Mouse (Mus musculus): Measurements from ENCODE around the gene Tmprss6. TPM values are rescaled to one million over a fixed set of nuclear protein-coding genes. Genes with fewer than 3 reads are reported as not detected.

Gene Tmprss6
- total and polyA plus RNA-seq, 3 experiments = 0.11 TPM; not detected in 2

DNA sequence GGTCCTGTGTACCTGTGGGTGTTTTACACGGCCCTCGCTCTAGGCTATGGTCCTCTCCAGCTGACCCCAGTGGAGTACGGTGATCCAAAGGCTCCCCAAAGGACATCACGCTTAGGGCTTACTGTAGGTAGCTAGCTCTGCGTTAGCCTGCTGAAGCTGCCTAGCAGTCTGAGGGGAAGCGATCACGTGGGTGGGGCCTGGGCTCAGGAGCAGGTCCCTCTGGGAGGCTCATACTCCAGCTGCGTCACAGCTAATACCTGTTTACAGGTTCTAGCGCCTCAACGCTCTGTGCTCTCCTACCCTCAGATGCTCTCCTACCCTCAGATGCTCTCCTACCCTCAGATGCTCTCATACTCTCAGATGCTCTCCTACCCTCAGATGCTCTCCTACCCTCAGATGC lies 37.6 kb downstream of the Tmprss6 start:
- no peak for ATAC-seq (ENCODE audit: extremely low read depth, insufficient number of reproducible peaks, low FRiP score, poor library complexity, severe bottlenecking)
- H3K27me3 ChIP-seq (ENCODE audit: insufficient read depth, low read length) = peaks cover 96% of the 10 kb centered on the region
- TF ChIP-seq TAL1 (conservative IDR thresholded peaks at IDR 0.05; ENCODE audit: low read depth, low read length) (no peak), CTCF (IDR thresholded peaks at IDR 0.05; ENCODE audit: low read depth, low read length) (no peak), POLR2AphosphoS5 (IDR thresholded peaks at IDR 0.05; ENCODE audit: insufficient replicate concordance, low read depth, low read length) (no peak), GATA1 (IDR thresholded peaks at IDR 0.05; ENCODE audit: borderline replicate concordance, low read length) (no peak), GATA2 (IDR thresholded peaks at IDR 0.05; ENCODE audit: borderline replicate concordance, low read depth, low read length) (no peak)

DNA sequence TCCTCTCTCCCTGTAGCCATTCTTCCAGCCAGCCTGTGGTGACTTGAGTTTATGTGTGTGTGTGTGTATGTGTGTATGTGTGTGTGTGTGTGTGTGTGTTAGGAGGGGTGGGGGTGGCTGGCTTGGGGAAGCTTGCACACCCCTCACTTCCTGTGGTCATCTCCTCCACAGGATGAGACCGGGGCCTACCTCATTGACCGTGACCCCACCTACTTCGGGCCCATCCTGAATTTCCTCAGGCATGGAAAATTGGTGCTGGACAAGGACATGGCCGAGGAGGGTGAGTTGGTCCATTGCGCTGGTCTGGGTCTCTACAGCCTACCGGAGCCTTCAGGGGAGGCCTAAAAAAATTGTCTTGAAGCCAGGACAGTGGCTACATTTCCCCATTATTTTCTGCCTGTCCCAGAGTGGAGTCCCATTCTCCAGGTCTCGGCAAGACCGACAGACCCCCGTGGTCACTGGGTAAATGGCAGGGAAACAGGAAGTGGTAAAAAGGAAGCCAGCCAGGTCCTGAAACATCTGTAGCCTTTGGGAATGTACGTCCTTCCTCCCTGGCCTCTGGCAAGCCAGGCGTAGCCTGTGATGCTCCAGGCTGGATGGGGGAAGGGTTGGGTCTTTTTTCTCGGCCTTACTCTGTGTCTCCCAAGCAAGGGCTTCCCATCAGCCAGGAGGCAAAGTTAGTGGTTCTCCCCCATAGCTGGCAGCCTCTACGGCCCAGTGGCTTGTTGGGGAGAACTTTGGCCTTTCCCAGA lies 38.4 kb downstream of the Tmprss6 start:
- ATAC-seq (ENCODE audit: extremely low read depth, insufficient number of reproducible peaks, low FRiP score, poor library complexity, severe bottlenecking) (no peak), DNase-seq (ENCODE audit: low spot score) (no peak)
- Histone ChIP-seq H3K27me3 (ENCODE audit: insufficient read depth, low read length) (peaks cover 90% of the 10 kb centered on the region), H3K4me3 (ENCODE audit: low read depth, low read length) (no peak overlapping the region), H3K9me3 (replicated peaks) (no peaks in the 10 kb centered on the region), H3K36me3 (replicated peaks) (no peaks in the 10 kb centered on the region), H3K4me1 (ENCODE audit: insufficient read depth, low read depth, low read length) (peaks cover 7% of the 10 kb centered on the region; the same call in 1 of the 2 replicates)
- TF ChIP-seq GATA1 (IDR thresholded peaks at IDR 0.05; ENCODE audit: borderline replicate concordance, low read length) (no peak), CTCF (IDR thresholded peaks at IDR 0.05; ENCODE audit: low read depth, low read length) (no peak), POLR2AphosphoS5 (IDR thresholded peaks at IDR 0.05; ENCODE audit: insufficient replicate concordance, low read depth, low read length) (no peak), GATA2 (IDR thresholded peaks at IDR 0.05; ENCODE audit: borderline replicate concordance, low read depth, low read length) (no peak), TAL1 (conservative IDR thresholded peaks at IDR 0.05; ENCODE audit: low read depth, low read length) (no peak)

More for the DNA sequence above, 37.6 kb downstream of the Tmprss6 start:
- Histone ChIP-seq H3K4me3 (ENCODE audit: low read depth, low read length) (no peak overlapping the region), H3K4me1 (ENCODE audit: insufficient read depth, low read depth, low read length) (peaks cover 15% of the 10 kb centered on the region; the same call in 1 of the 2 replicates), H3K9me3 (replicated peaks) (no peaks in the 10 kb centered on the region), H3K36me3 (replicated peaks) (no peaks in the 10 kb centered on the region)
- DNase-seq (ENCODE audit: low spot score) = no peak

DNA sequence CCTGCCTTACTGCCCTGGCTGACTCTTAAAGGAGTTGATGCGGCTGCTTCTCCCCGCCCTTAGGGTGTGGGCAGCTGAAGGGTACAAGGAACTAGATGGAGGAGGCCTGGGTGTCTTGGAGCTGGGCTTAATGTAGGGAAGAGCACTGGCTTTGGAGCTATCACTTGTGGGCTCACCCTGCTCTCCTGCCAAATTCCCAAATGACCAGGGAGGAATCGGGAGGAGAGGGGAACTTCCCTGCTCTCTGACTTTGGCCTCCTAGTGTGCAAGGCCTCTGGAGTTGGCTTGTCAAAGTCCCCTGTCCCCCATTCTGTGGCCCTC lies 39.3 kb downstream of the Tmprss6 start:
- TF ChIP-seq GATA1 (IDR thresholded peaks at IDR 0.05; ENCODE audit: borderline replicate concordance, low read length) = no peak
- TF ChIP-seq TAL1 (conservative IDR thresholded peaks at IDR 0.05; ENCODE audit: low read depth, low read length) = no peak
- no peak for TF ChIP-seq CTCF (IDR thresholded peaks at IDR 0.05; ENCODE audit: low read depth, low read length)
- TF ChIP-seq GATA2 (IDR thresholded peaks at IDR 0.05; ENCODE audit: borderline replicate concordance, low read depth, low read length) = no peak
- TF ChIP-seq POLR2AphosphoS5 (IDR thresholded peaks at IDR 0.05; ENCODE audit: insufficient replicate concordance, low read depth, low read length) = no peak
- ATAC-seq (ENCODE audit: extremely low read depth, insufficient number of reproducible peaks, low FRiP score, poor library complexity, severe bottlenecking) (no peak), DNase-seq (ENCODE audit: low spot score) (no peak)
- Histone ChIP-seq H3K9me3 (replicated peaks) (no peaks in the 10 kb centered on the region), H3K4me1 (ENCODE audit: insufficient read depth, low read depth, low read length) (peaks cover 11% of the 10 kb centered on the region; the same call in 1 of the 2 replicates), H3K4me3 (ENCODE audit: low read depth, low read length) (no peak overlapping the region), H3K36me3 (replicated peaks) (no peaks in the 10 kb centered on the region), H3K27me3 (ENCODE audit: insufficient read depth, low read length) (peaks cover 90% of the 10 kb centered on the region)

DNA sequence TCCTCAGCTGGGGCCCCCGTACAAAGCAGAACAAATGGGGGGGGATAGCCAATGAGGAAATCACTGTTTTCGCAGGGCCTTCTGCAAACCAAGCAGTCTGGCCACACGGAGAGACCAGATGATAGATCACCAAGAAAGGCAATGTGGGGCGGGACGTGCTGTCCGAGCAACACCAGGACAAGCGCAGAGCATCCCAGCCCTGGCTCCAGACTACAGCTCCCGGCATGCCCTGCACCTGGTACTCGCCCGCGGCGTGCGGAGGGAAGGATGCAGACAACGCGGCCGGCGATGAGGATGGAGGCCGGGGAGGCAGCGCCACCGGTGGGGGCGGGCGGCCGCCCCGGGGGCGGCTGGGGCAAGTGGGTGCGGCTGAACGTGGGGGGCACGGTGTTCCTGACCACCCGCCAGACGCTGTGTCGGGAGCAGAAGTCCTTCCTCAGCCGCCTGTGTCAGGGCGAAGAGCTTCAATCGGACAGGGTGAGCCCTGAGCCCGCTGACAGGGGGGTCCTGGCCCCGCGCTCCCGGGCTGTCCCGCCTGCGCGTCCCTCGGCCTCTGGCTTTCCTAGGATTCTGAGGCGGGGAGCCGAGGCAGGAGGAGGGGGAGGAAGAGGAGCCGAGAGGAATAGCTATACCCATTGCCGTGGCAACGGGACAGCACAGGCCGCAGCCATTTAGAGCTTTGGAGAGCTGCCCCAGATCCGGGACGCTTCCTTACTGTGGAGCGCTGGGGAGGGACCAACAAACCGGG lies 39.9 kb downstream of the Tmprss6 start, which contains the start of gene Kctd17:
Gene Kctd17, plus strand, starts transcription at position 174 of the 748 bp plus-strand sequence.
- ATAC-seq (ENCODE audit: extremely low read depth, insufficient number of reproducible peaks, low FRiP score, poor library complexity, severe bottlenecking) = no peak

DNA sequence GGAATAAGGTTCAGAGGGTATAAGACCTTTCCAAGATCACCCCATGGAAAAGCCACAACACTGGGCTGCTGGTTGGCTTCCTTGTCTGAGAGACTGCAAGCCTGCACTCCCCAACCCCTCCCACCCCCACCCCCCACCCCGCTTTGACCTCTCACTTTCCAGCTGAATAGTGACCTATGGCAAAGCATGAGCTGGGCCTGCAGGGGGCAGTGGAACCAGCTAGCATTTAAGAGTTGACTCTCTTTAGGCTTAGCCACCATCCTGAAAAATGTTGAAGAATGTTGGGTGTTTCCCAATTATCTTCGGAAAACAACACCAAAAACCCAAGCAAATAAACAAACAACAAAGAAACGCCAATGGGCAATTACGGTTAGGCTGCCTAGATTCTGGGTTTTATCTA lies 43.2 kb downstream of the Tmprss6 start:
- H3K4me3 ChIP-seq (ENCODE audit: low read depth, low read length) = no peak overlapping the region
- no peaks in the 10 kb centered on the region for H3K36me3 ChIP-seq (replicated peaks)
- H3K9me3 ChIP-seq (replicated peaks) = no peaks in the 10 kb centered on the region
- peaks cover 16% of the 10 kb centered on the region for H3K4me1 ChIP-seq (ENCODE audit: insufficient read depth, low read depth, low read length)
- ATAC-seq (ENCODE audit: extremely low read depth, insufficient number of reproducible peaks, low FRiP score, poor library complexity, severe bottlenecking) = no peak
- TF ChIP-seq CTCF (IDR thresholded peaks at IDR 0.05; ENCODE audit: low read depth, low read length) = no peak
- no peak for TF ChIP-seq TAL1 (conservative IDR thresholded peaks at IDR 0.05; ENCODE audit: low read depth, low read length)
- TF ChIP-seq GATA1 (IDR thresholded peaks at IDR 0.05; ENCODE audit: borderline replicate concordance, low read length) = no peak
- no peak for TF ChIP-seq GATA2 (IDR thresholded peaks at IDR 0.05; ENCODE audit: borderline replicate concordance, low read depth, low read length)
- no peak for TF ChIP-seq POLR2AphosphoS5 (IDR thresholded peaks at IDR 0.05; ENCODE audit: insufficient replicate concordance, low read depth, low read length)
- DNase-seq (ENCODE audit: low spot score) = no peak
- H3K27me3 ChIP-seq (ENCODE audit: insufficient read depth, low read length) = peaks cover 83% of the 10 kb centered on the region

More for the DNA sequence above, 39.9 kb downstream of the Tmprss6 start, which contains the start of gene Kctd17:
- TF ChIP-seq TAL1 (conservative IDR thresholded peaks at IDR 0.05; ENCODE audit: low read depth, low read length) (no peak), POLR2AphosphoS5 (IDR thresholded peaks at IDR 0.05; ENCODE audit: insufficient replicate concordance, low read depth, low read length) (no peak), CTCF (IDR thresholded peaks at IDR 0.05; ENCODE audit: low read depth, low read length) (no peak), GATA1 (IDR thresholded peaks at IDR 0.05; ENCODE audit: borderline replicate concordance, low read length) (no peak), GATA2 (IDR thresholded peaks at IDR 0.05; ENCODE audit: borderline replicate concordance, low read depth, low read length) (no peak)
- no peak for DNase-seq (ENCODE audit: low spot score)
- Histone ChIP-seq H3K9me3 (replicated peaks) (no peaks in the 10 kb centered on the region), H3K36me3 (replicated peaks) (no peaks in the 10 kb centered on the region), H3K4me3 (ENCODE audit: low read depth, low read length) (no peak within 1 kb of the TSS), H3K27me3 (ENCODE audit: insufficient read depth, low read length) (peaks cover 89% of the 10 kb centered on the region), H3K4me1 (ENCODE audit: insufficient read depth, low read depth, low read length) (peaks cover 11% of the 10 kb centered on the region; the same call in 1 of the 2 replicates)

DNA sequence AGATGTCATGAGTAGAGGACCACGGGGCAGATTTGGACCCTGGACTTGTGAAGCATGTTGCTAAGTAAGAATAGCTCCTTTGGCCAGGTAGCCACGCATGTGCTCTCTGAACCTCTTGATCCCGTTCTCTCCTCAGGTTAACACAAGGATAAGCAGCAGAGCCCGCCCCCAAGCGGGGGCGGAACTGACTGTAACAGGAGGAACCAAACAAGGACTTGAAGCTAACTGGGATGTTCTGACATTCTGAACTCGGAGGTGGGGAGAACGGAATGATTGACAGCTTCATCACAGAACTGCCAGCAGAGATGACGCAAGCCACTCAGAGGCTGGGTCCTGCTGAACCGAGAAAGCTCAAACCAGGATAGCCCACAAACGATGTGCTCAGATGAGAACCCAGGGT lies 43.9 kb downstream of the Tmprss6 start:
- Histone ChIP-seq H3K9me3 (replicated peaks) (no peaks in the 10 kb centered on the region), H3K4me1 (ENCODE audit: insufficient read depth, low read depth, low read length) (peaks cover 16% of the 10 kb centered on the region), H3K4me3 (ENCODE audit: low read depth, low read length) (no peak overlapping the region), H3K36me3 (replicated peaks) (no peaks in the 10 kb centered on the region), H3K27me3 (ENCODE audit: insufficient read depth, low read length) (peaks cover 80% of the 10 kb centered on the region)
- ATAC-seq (ENCODE audit: extremely low read depth, insufficient number of reproducible peaks, low FRiP score, poor library complexity, severe bottlenecking) (no peak), DNase-seq (ENCODE audit: low spot score) (no peak)
- TF ChIP-seq GATA2 (IDR thresholded peaks at IDR 0.05; ENCODE audit: borderline replicate concordance, low read depth, low read length) = no peak
- no peak for TF ChIP-seq GATA1 (IDR thresholded peaks at IDR 0.05; ENCODE audit: borderline replicate concordance, low read length)
- TF ChIP-seq TAL1 (conservative IDR thresholded peaks at IDR 0.05; ENCODE audit: low read depth, low read length) = no peak
- no peak for TF ChIP-seq POLR2AphosphoS5 (IDR thresholded peaks at IDR 0.05; ENCODE audit: insufficient replicate concordance, low read depth, low read length)
- TF ChIP-seq CTCF (IDR thresholded peaks at IDR 0.05; ENCODE audit: low read depth, low read length) = no peak

Data from G1E (cell line).